Mouse (Mus musculus) thymus, adult 2 months (tissue): Measurements from ENCODE around the gene Sh3bp1. TPM values are rescaled to one million over a fixed set of nuclear protein-coding genes. Genes with fewer than 3 reads are reported as not detected.
A peak's percentile ranks its signal among the peaks of the same experiment; 100 is the strongest.

Experiments
- DNase-seq: peaks from one replicate; pipeline ENCODE4 v3.0.0; 2021
- H3K27ac ChIP-seq: fragments of 200-500 bp; 2 replicates; pipeline ENCODE4 v1.5.1; 2012; ENCODE audit warnings: low read length, control low read depth; ENCODE audit not compliant: control insufficient read depth, insufficient read depth
- H3K27me3 ChIP-seq: fragments of 200-500 bp; 2 replicates; pipeline ENCODE4 v1.6.1; 2012; ENCODE audit warnings: mild to moderate bottlenecking, low read length, moderate library complexity, mixed read lengths; ENCODE audit not compliant: control insufficient read depth, insufficient read depth
- H3K36me3 ChIP-seq: fragments of 200-500 bp; 2 replicates; pipeline ENCODE4 v1.6.1; 2012; ENCODE audit warnings: mild to moderate bottlenecking, low read length, moderate library complexity; ENCODE audit not compliant: control insufficient read depth, insufficient read depth
- H3K4me1 ChIP-seq: fragments of 200-500 bp; replicated peaks from 2 replicates; pipeline ENCODE4 v1.6.1; 2012; ENCODE audit warnings: low read length; ENCODE audit not compliant: control insufficient read depth, insufficient read depth
- H3K4me3 ChIP-seq: fragments of 200-500 bp; 2 replicates; pipeline ENCODE4 v1.5.1; 2012; ENCODE audit warnings: mild to moderate bottlenecking, low read length, control low read depth, moderate library complexity; ENCODE audit not compliant: control insufficient read depth, insufficient read depth
- CTCF ChIP-seq: fragments of 200-500 bp; IDR thresholded peaks from 2 replicates; pipeline ENCODE4 v1.5.1; 2012; ENCODE audit warnings: mild to moderate bottlenecking, control low read depth, low read length, moderate library complexity, borderline replicate concordance; ENCODE audit not compliant: control insufficient read depth, poor library complexity, insufficient read depth; ENCODE audit errors: extremely low read depth
- POLR2A ChIP-seq: fragments of 200-500 bp; IDR thresholded peaks from 2 replicates; pipeline ENCODE4 v1.6.1; 2012; ENCODE audit warnings: mild to moderate bottlenecking, low read length, control low read depth, moderate library complexity; ENCODE audit not compliant: control insufficient read depth, poor library complexity, insufficient read depth; ENCODE audit errors: extremely low read depth
- WGBS: fragments of 180-500 bp; shearing (Covaris S2); methylation state at CpG from one replicate; pipeline ENCODE4 v1.1.7; 2018; 5-methylcytosine and 5-hydroxymethylcytosine counted together
- polyA plus RNA-seq: library from polyadenylated mRNA; depleted of rRNA; stranded (reverse); fragments of >200 nt; gene quantifications from 2 replicates; pipeline ENCODE4 v1.2.3, GENCODE M21; 2012

The Sh3bp1 gene
- polyA plus RNA-seq, 1 experiment, result 371 TPM

DNA sequence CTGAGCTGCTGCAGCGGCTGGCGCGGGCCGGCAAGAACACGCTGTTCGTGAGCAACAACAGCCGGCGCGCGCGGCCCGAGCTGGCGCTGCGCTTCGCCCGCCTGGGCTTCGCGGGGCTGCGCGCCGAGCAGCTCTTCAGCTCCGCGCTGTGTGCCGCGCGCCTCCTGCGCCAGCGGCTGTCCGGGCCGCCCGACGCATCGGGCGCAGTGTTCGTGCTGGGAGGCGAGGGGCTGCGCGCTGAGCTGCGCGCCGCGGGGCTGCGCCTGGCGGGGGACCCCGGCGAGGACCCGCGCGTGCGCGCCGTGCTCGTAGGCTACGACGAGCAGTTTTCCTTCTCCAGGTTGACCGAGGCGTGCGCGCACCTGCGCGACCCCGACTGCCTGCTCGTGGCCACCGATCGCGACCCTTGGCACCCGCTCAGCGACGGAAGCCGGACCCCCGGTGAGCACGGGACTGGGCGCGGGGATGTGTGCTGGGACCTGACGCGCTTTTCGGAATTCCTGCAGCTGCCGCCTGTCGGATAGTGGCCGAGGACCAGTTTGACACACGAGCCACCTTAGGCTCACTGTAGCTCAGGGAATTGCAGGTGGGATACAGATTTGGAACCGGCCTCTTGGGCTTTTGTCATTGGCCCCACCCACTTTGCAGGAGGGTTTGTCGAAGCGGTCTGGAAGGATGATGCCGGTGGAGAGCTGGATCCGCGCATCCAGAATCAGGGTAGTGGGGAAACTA lies 14.7 kb downstream of the Sh3bp1 start:
- DNase-seq, result peak; percentile 54
- peaks cover 9% of the 10 kb centered on the region for H3K36me3 ChIP-seq
- H3K27ac ChIP-seq, result no peak overlapping the region
- WGBS, result 1% methylated on average over 87 of the region's 87 CpGs
- H3K4me3 ChIP-seq, result peak overlapping the region; percentile 70
- H3K27me3 ChIP-seq, result no peaks in the 10 kb centered on the region
- TF ChIP-seq CTCF (no peak), POLR2A (no peak)
- peaks cover 29% of the 10 kb centered on the region for H3K4me1 ChIP-seq

DNA sequence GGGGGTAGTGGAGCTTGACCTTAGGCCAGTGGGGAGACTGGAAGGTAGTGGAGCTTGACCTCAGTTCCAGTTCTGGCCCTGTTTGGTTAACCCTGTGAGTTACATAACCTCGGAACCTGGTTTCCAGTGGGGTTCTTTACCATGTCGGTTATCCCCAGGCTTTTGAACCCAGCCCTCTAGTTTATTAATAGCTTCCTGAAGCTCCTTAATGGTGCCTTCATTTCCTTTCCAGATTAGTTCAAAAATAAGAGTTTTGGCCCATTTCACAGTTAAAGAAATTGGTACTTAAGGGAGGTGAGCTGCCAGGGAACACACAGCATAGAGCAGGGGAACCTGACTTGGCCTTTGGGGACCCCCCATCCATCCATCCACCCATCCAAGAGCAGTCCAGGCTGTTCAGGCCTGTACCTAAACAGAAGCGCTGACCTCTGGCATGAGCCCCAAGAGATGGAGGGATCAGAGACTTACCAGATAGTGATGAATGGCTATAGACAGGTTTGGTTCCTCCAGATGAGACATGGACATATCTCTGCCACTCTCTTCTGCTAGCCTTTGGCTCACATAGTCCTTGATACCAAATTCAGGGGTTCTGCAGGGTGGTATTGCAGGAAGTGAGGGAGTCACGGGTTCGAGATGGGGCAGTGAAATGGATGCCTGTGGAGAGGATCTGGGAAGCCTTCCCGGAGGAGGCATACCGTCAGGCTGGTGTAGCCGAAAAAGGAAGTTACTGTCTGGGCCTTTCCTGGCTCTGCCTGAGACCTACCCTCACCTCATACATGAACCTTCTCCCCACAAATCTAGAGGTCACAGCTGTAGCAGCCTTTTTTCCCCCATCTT lies 15.5 kb downstream of the Sh3bp1 start:
- no peak for DNase-seq
- TF ChIP-seq CTCF, result no peak
- TF ChIP-seq POLR2A, result no peak
- Histone ChIP-seq H3K27me3 (no peaks in the 10 kb centered on the region), H3K27ac (no peak overlapping the region), H3K4me3 (peak overlapping the region; percentile 70), H3K36me3 (peaks cover under 1% of the 10 kb centered on the region), H3K4me1 (peaks cover 30% of the 10 kb centered on the region)
- 45% methylated on average over 8 of the region's 8 CpGs for WGBS

DNA sequence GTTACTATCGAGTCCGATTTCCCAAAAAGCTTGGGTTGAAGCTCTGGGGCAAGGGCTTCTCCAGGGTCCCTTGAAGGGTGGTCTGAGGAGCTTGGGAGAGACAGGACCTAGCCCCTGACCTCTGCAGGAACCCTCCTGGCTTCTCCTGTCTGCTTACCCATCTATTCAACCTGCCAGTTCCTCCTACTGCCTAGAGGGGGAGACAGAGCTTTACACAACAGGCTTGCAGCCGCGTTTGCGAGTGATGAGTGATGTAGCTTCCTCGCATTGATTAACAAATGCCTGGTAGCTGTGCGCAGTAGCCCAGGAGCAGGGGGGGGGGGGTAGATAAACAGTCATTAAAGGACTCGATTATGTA lies 16.1 kb downstream of the Sh3bp1 start:
- no peaks in the 10 kb centered on the region for H3K27me3 ChIP-seq
- DNase-seq, result peak; percentile 82
- no peak overlapping the region for H3K4me3 ChIP-seq
- 7% methylated on average over 8 of the region's 8 CpGs for WGBS
- H3K27ac ChIP-seq, result no peak overlapping the region
- no peak for TF ChIP-seq POLR2A
- no peak; the same call in 1 of the 2 replicates for TF ChIP-seq CTCF
- H3K36me3 ChIP-seq, result no peaks in the 10 kb centered on the region
- peaks cover 30% of the 10 kb centered on the region for H3K4me1 ChIP-seq

DNA sequence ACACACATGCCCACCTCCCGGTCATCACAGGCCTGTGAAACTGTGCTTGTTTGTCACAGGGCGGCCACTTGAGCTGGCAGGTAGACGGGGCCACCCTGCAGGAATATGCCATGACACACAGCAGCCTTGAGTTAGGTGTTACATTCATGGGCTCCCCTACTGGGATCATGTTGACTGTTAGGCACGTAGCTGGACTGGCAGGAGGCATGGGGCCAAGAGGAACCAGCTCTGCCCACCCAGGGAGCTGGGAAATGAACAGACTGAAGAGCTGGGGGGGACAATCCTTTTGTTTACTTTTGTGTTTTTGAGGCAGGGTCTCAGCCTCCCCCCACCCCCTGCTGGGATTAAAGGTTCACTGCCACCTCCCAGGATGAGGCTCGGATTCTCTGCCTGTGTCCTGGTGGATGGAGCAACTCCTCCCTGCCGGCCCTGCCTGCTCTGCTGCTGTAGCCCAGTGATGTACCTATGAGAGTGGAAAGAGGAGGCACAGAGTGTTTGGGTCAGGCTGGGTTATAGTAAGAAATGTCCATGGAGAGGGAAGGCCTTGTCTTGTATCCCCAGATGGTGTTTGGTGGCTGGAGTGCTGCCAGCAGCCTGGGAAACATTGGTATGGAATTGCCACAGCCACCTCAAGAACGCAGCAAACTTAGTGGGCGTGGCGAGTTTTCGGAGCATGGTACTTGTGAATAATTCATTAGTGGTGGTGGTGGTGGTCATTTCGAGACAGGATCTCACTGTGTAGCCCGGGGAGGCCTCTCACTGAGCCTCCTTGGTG lies 16.7 kb downstream of the Sh3bp1 start:
- H3K36me3 ChIP-seq, result no peaks in the 10 kb centered on the region
- peaks cover 30% of the 10 kb centered on the region for H3K4me1 ChIP-seq
- DNase-seq, result no peak
- H3K27me3 ChIP-seq, result no peaks in the 10 kb centered on the region
- TF ChIP-seq POLR2A (no peak), CTCF (peak; percentile 33; the same call in 1 of the 2 replicates)
- no peak overlapping the region for H3K4me3 ChIP-seq
- 87% methylated on average over 12 of the region's 12 CpGs for WGBS
- H3K27ac ChIP-seq, result no peak overlapping the region

DNA sequence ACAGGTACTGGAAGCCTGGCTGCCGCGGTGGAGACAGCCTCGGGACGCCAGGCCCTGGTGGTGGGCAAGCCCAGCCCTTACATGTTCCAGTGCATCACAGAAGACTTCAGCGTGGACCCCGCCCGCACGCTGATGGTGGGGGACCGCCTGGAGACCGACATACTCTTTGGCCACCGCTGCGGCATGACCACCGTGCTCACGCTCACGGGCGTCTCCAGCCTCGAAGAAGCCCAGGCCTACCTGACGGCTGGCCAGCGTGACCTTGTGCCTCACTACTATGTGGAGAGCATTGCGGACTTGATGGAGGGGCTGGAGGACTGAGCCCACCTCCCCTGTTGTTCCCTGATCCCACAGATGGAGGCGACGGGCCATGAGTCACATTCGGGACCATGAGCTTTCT lies 18.6 kb downstream of the Sh3bp1 start:
- H3K27me3 ChIP-seq, result no peaks in the 10 kb centered on the region
- H3K36me3 ChIP-seq, result no peaks in the 10 kb centered on the region
- 96% methylated on average over 23 of the region's 23 CpGs for WGBS
- H3K4me3 ChIP-seq, result no peak overlapping the region
- TF ChIP-seq POLR2A (no peak), CTCF (no peak)
- no peak overlapping the region for H3K27ac ChIP-seq
- H3K4me1 ChIP-seq, result peaks cover 42% of the 10 kb centered on the region
- no peak for DNase-seq

DNA sequence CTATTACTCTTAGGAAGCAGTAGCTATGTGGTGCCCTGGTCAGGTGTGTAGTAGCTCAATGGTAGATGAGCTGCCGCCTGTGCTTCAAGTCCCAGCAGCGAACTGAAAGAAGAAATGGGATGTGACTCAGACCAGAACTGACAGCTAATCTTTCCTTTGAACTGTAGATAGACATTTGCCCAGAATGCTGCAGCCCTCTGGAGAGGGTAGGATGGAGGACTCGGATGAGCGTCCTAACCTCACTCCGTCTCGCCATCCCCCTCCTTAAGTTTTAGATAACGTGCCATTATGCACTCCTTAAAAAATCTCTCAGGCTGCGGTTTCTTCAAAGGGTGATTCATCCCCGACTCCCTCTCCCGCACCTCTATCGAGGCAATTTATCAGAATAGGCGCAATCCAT lies 20.3 kb downstream of the Sh3bp1 start:
- Histone ChIP-seq H3K27ac (no peak overlapping the region), H3K27me3 (no peaks in the 10 kb centered on the region), H3K4me3 (no peak overlapping the region), H3K4me1 (peaks cover 45% of the 10 kb centered on the region), H3K36me3 (no peaks in the 10 kb centered on the region)
- 91% methylated on average over 12 of the region's 12 CpGs for WGBS
- DNase-seq, result no peak
- TF ChIP-seq CTCF, result no peak
- TF ChIP-seq POLR2A, result no peak
